Mouse (Mus musculus): ENCODE data around the gene Inpp5d. TPM values are rescaled to one million over a fixed set of nuclear protein-coding genes. Genes with fewer than 3 reads are reported as not detected.
A peak's percentile ranks its signal among the peaks of the same experiment; 100 is the strongest.

The Inpp5d gene
- total and polyA plus RNA-seq, 2 experiments from 2014 or later, result 3.0 to 25.4 TPM

DNA sequence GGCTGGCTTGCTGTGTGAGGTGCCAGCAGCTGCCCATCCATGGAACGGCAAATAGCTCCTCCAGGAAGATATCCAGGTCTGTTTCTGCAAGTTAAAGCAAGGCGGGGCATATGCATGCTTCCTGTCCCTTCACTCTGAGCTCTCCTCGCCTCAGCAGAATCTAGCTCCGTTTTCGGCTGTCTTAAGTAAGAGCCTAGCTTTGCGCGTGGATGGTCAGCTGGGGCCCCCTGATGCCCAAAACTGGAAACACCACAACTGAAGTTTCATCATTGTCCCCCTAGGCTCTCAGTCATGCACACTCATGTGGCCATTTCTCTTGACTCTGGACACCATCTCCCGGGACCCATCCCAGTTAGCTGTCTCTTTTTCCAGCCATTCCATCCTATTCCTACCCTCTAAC is 101.3 kb downstream of the Inpp5d start:
- ATAC-seq (peak; percentile 81), DNase-seq (peak; percentile 62)
- H3K4me2 ChIP-seq (ENCODE audit: low read depth), result no peak overlapping the region
- H3K27me3 ChIP-seq (ENCODE audit: insufficient read depth, low read length), result no peaks in the 10 kb centered on the region
- no peak overlapping the region for H3K4me3 ChIP-seq (ENCODE audit: low read depth, low read length)
- H3K36me3 ChIP-seq (ENCODE audit: insufficient read depth), result no peaks in the 10 kb centered on the region
- H3K9me3 ChIP-seq (ENCODE audit: low read length), result no peaks in the 10 kb centered on the region
- TF ChIP-seq CTCF (IDR thresholded peaks at IDR 0.05; ENCODE audit: low read depth), result peak; percentile 74
- H3K27ac ChIP-seq (ENCODE audit: low read depth, low read length), result no peak overlapping the region
- no peak overlapping the region for H3K9ac ChIP-seq
- no peaks in the 10 kb centered on the region for H3K4me1 ChIP-seq (ENCODE audit: insufficient read depth)
- WGBS, result 42% methylated on average over 8 of the region's 8 CpGs

- Histone ChIP-seq H3K27me3 (ENCODE audit: insufficient read depth, low read length) (no peaks in the 10 kb centered on the region), H3K4me1 (ENCODE audit: insufficient read depth) (no peaks in the 10 kb centered on the region), H3K9ac (no peak overlapping the region), H3K4me3 (ENCODE audit: low read depth, low read length) (no peak overlapping the region), H3K4me2 (ENCODE audit: low read depth) (no peak overlapping the region), H3K36me3 (ENCODE audit: insufficient read depth) (no peaks in the 10 kb centered on the region), H3K9me3 (ENCODE audit: low read length) (no peaks in the 10 kb centered on the region), H3K27ac (ENCODE audit: low read depth, low read length) (no peak overlapping the region)
- no peak for DNase-seq
- ATAC-seq, result peak; percentile 67; the same call in 1 of the 2 replicates
- WGBS, result 52% methylated on average over 2 of the region's 2 CpGs
- no peak for TF ChIP-seq CTCF (IDR thresholded peaks at IDR 0.05; ENCODE audit: low read depth)
These were observed 102.0 kb downstream of the Inpp5d start for GRCm38 (mm10) chr1:87722081-87722480.

DNA sequence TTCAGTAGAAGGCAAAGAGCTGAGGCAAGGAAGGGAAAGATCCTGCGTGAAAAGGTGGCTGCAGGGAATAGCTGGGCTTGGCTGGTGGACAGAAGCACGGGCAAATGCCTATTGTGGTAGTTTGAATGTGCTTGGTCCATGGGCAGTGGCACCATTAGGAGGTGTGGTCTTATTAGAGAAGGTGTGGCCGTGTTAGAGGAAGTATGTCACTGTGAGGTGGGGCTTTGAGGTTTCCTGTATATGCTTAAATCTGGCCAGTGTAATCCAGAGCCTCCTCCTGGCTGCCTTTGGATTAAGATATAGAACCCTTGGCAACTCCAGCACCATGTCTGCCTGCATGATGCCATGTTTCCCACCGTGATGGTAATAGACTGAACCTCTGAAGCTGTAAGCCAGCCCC is 103.2 kb downstream of the Inpp5d start:
- ATAC-seq (no peak), DNase-seq (no peak)
- Histone ChIP-seq H3K27me3 (ENCODE audit: insufficient read depth, low read length) (no peaks in the 10 kb centered on the region), H3K9ac (no peak overlapping the region), H3K27ac (ENCODE audit: low read depth, low read length) (no peak overlapping the region), H3K4me1 (ENCODE audit: insufficient read depth) (no peaks in the 10 kb centered on the region), H3K9me3 (ENCODE audit: low read length) (no peaks in the 10 kb centered on the region), H3K4me2 (ENCODE audit: low read depth) (no peak overlapping the region), H3K4me3 (ENCODE audit: low read depth, low read length) (no peak overlapping the region), H3K36me3 (ENCODE audit: insufficient read depth) (no peaks in the 10 kb centered on the region)
- TF ChIP-seq CTCF (IDR thresholded peaks at IDR 0.05; ENCODE audit: low read depth), result no peak
- WGBS, result 58% methylated on average over 4 of the region's 4 CpGs

DNA sequence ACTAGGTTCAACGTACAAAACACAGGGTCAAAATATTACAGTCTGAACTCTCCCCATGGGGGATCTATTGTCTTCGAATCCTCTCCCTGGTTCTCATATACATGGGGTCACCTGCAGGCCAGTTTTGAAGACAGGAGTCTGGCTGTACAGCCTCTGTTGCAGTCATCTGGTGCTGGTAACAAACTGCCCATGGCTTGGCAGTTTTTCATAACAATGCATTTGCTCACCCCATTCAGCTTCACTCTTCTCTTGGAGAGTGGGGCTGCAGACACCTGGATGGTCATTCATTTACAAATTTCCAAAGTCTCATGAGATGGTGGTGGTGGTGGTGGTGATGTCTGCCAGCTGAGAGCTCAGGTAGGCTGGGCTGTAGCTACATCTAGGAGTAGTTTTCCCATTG is 109.0 kb downstream of the Inpp5d start:
- TF ChIP-seq CTCF (IDR thresholded peaks at IDR 0.05; ENCODE audit: low read depth), result no peak
- no peak for ATAC-seq

GRCm38 (mm10) chr1:87729850-87730249 is 109.7 kb downstream of the Inpp5d start:
- Histone ChIP-seq H3K36me3 (ENCODE audit: insufficient read depth) (no peaks in the 10 kb centered on the region), H3K4me3 (ENCODE audit: low read depth, low read length) (no peak overlapping the region), H3K4me2 (ENCODE audit: low read depth) (no peak overlapping the region), H3K4me1 (ENCODE audit: insufficient read depth) (0 out of 2 replicates have a peak, but pooled peaks cover 4% of the 10 kb centered on the region), H3K9me3 (ENCODE audit: low read length) (no peaks in the 10 kb centered on the region), H3K9ac (no peak overlapping the region), H3K27me3 (ENCODE audit: insufficient read depth, low read length) (no peaks in the 10 kb centered on the region), H3K27ac (ENCODE audit: low read depth, low read length) (no peak overlapping the region)
- DNase-seq, result peak; percentile 41
- peak; percentile 45; the same call in 1 of the 2 replicates for ATAC-seq
- no peak for TF ChIP-seq CTCF (IDR thresholded peaks at IDR 0.05; ENCODE audit: low read depth)
- WGBS, result 39% methylated on average over 6 of the region's 6 CpGs

More for the DNA sequence above, 109.0 kb downstream of the Inpp5d start:
- no peaks in the 10 kb centered on the region for H3K9me3 ChIP-seq (ENCODE audit: low read length)
- H3K4me3 ChIP-seq (ENCODE audit: low read depth, low read length), result no peak overlapping the region
- no peak for DNase-seq
- WGBS, result 83% methylated on average over 2 of the region's 2 CpGs
- H3K27me3 ChIP-seq (ENCODE audit: insufficient read depth, low read length), result no peaks in the 10 kb centered on the region
- H3K4me1 ChIP-seq (ENCODE audit: insufficient read depth), result 0 out of 2 replicates have a peak, but pooled peaks cover 4% of the 10 kb centered on the region
- H3K4me2 ChIP-seq (ENCODE audit: low read depth), result no peak overlapping the region
- H3K9ac ChIP-seq, result no peak overlapping the region
- H3K27ac ChIP-seq (ENCODE audit: low read depth, low read length), result no peak overlapping the region
- H3K36me3 ChIP-seq (ENCODE audit: insufficient read depth), result no peaks in the 10 kb centered on the region

GRCm38 (mm10) chr1:87730271-87730670 is 110.2 kb downstream of the Inpp5d start:
- no peaks in the 10 kb centered on the region for H3K36me3 ChIP-seq (ENCODE audit: insufficient read depth)

GRCm38 (mm10) chr1:87733212-87733611 is 113.1 kb downstream of the Inpp5d start:
- Histone ChIP-seq H3K4me1 (ENCODE audit: insufficient read depth) (0 out of 2 replicates have a peak, but pooled peaks cover 4% of the 10 kb centered on the region), H3K27ac (ENCODE audit: low read depth, low read length) (peak overlapping the region; percentile 66; the same call in 1 of the 2 replicates), H3K27me3 (ENCODE audit: insufficient read depth, low read length) (no peaks in the 10 kb centered on the region), H3K4me3 (ENCODE audit: low read depth, low read length) (no peak overlapping the region), H3K9ac (no peak overlapping the region), H3K36me3 (ENCODE audit: insufficient read depth) (no peaks in the 10 kb centered on the region), H3K4me2 (ENCODE audit: low read depth) (no peak overlapping the region), H3K9me3 (ENCODE audit: low read length) (no peaks in the 10 kb centered on the region)
- DNase-seq (peak; percentile 49), ATAC-seq (peak; percentile 80)
- 40% methylated on average over 5 of the region's 5 CpGs for WGBS
- no peak for TF ChIP-seq CTCF (IDR thresholded peaks at IDR 0.05; ENCODE audit: low read depth)

More at GRCm38 (mm10) chr1:87730271-87730670, 110.2 kb downstream of the Inpp5d start:
- WGBS, result 61% methylated on average over 7 of the region's 7 CpGs
- TF ChIP-seq CTCF (IDR thresholded peaks at IDR 0.05; ENCODE audit: low read depth), result no peak
- peak; percentile 42; the same call in 1 of the 2 replicates for ATAC-seq
- no peak overlapping the region for H3K4me3 ChIP-seq (ENCODE audit: low read depth, low read length)
- 0 out of 2 replicates have a peak, but pooled peaks cover 4% of the 10 kb centered on the region for H3K4me1 ChIP-seq (ENCODE audit: insufficient read depth)
- no peak overlapping the region for H3K27ac ChIP-seq (ENCODE audit: low read depth, low read length)
- no peaks in the 10 kb centered on the region for H3K9me3 ChIP-seq (ENCODE audit: low read length)
- DNase-seq, result peak; percentile 39
- H3K4me2 ChIP-seq (ENCODE audit: low read depth), result no peak overlapping the region
- no peaks in the 10 kb centered on the region for H3K27me3 ChIP-seq (ENCODE audit: insufficient read depth, low read length)
- H3K9ac ChIP-seq, result no peak overlapping the region
